Mouse (Mus musculus) limb, embryonic 14.5 days (tissue): ENCODE measurements around the gene Efcab12. TPM values are rescaled to one million over a fixed set of nuclear protein-coding genes. Genes with fewer than 3 reads are reported as not detected.

Experiments
- ATAC-seq: fragments of 200-750 bp; cut with Nextera tagmentation; 2 replicates; pipeline ENCODE4 v1.8.0; 2017; ENCODE audit warnings: low read depth, moderate number of reproducible peaks, moderate TSS enrichment; ENCODE audit not compliant: low FRiP score
- DNase-seq: peaks from one replicate; pipeline ENCODE4 v3.0.0-alpha.2; 2015; ENCODE audit warnings: low spot score
- H3K27ac ChIP-seq: fragments of 300-500 bp; sonication (generic); replicated peaks from 2 replicates; pipeline ENCODE4 v1.5.1; 2014; ENCODE audit warnings: low read depth, mild to moderate bottlenecking, low read length, moderate library complexity, mixed read lengths
- H3K27me3 ChIP-seq: fragments of 300-500 bp; sonication (generic); 2 replicates; pipeline ENCODE4 v1.6.1; 2014; ENCODE audit warnings: low read length, mixed read lengths; ENCODE audit not compliant: control insufficient read depth, insufficient read depth
- H3K36me3 ChIP-seq: fragments of 300-500 bp; sonication (generic); 2 replicates; pipeline ENCODE4 v1.6.1; 2014; ENCODE audit warnings: mild to moderate bottlenecking, low read length, moderate library complexity, mixed read lengths; ENCODE audit not compliant: control insufficient read depth, insufficient read depth
- H3K4me1 ChIP-seq: fragments of 300-500 bp; sonication (generic); 2 replicates; pipeline ENCODE4 v1.6.1; 2014; ENCODE audit warnings: antibody characterized with exemption, low read length, mixed read lengths; ENCODE audit not compliant: control insufficient read depth, insufficient read depth
- H3K4me2 ChIP-seq: fragments of 300-500 bp; sonication (generic); replicated peaks from 2 replicates; pipeline ENCODE4 v1.6.1; 2014; ENCODE audit warnings: low read depth, mild to moderate bottlenecking, low read length, moderate library complexity; ENCODE audit not compliant: severe bottlenecking
- H3K4me3 ChIP-seq: fragments of 300-500 bp; sonication (generic); replicated peaks from 2 replicates; pipeline ENCODE4 v1.5.1; 2014; ENCODE audit warnings: low read length
- H3K9ac ChIP-seq: fragments of 300-500 bp; sonication (generic); 2 replicates; pipeline ENCODE4 v1.6.1; 2014; ENCODE audit warnings: mild to moderate bottlenecking, low read depth, low read length, moderate library complexity; ENCODE audit not compliant: severe bottlenecking
- H3K9me3 ChIP-seq: fragments of 300-500 bp; sonication (generic); 2 replicates; pipeline ENCODE4 v1.6.1; 2016; ENCODE audit warnings: low read length; ENCODE audit not compliant: control insufficient read depth
- POLR2A ChIP-seq: fragments of 200-500 bp; IDR thresholded peaks from 2 replicates; pipeline ENCODE4 v1.8.0; 2012; ENCODE audit warnings: inconsistent platforms, mild to moderate bottlenecking, moderate library complexity, borderline replicate concordance; ENCODE audit not compliant: insufficient read depth, insufficient read length; ENCODE audit errors: extremely low read depth
- WGBS: fragments of 180-500 bp; shearing (Covaris S2); extraction: QIAGEN DNeasy Blood & Tissue Kit; methylation state at CpG from one replicate; pipeline ENCODE4 v1.1.7; 2014; 5-methylcytosine and 5-hydroxymethylcytosine counted together
- polyA plus RNA-seq, 2 experiments: library from polyadenylated mRNA; depleted of rRNA in 1 of 2; stranded (reverse) in 1 of 2; unstranded in 1 of 2; fragments of >200 nt; fragmentation: Nextera tagmentation in 1 of 2; extraction: Ambion mirVana in 1 of 2; gene quantifications; 2 replicates each; pipeline versions ENCODE4 v1.2.1 to v1.2.3; 2012 to 2014

The Efcab12 gene
- polyA plus RNA-seq, 2 experiments: 0.39 to 0.58 TPM

- ATAC-seq (no peak), DNase-seq (no peak)
- TF ChIP-seq POLR2A: no peak
- H3K27me3 ChIP-seq: no peaks in the 10 kb centered on the region
- no peak overlapping the region for H3K4me3 ChIP-seq
- H3K4me1 ChIP-seq: peaks cover 21% of the 10 kb centered on the region
- H3K9me3 ChIP-seq: no peaks in the 10 kb centered on the region
- 76% methylated on average over 6 of the region's 6 CpGs for WGBS
- H3K36me3 ChIP-seq: no peaks in the 10 kb centered on the region
- H3K27ac ChIP-seq: no peak overlapping the region
- no peak overlapping the region for H3K4me2 ChIP-seq
- H3K9ac ChIP-seq: no peak overlapping the region
Measured at GRCm38 (mm10) chr6:115772201-115772600, 66.0 kb downstream of the Efcab12 start.

- Histone ChIP-seq H3K4me1 (peaks cover 8% of the 10 kb centered on the region), H3K9me3 (no peaks in the 10 kb centered on the region), H3K9ac (no peak overlapping the region), H3K27ac (no peak overlapping the region), H3K4me2 (no peak overlapping the region), H3K27me3 (no peaks in the 10 kb centered on the region), H3K36me3 (no peaks in the 10 kb centered on the region), H3K4me3 (no peak overlapping the region)
- ATAC-seq (no peak), DNase-seq (no peak)
- no peak for TF ChIP-seq POLR2A
- 70% methylated on average over 4 of the region's 4 CpGs for WGBS
Measured at GRCm38 (mm10) chr6:115770852-115771251, 67.4 kb downstream of the Efcab12 start.

DNA sequence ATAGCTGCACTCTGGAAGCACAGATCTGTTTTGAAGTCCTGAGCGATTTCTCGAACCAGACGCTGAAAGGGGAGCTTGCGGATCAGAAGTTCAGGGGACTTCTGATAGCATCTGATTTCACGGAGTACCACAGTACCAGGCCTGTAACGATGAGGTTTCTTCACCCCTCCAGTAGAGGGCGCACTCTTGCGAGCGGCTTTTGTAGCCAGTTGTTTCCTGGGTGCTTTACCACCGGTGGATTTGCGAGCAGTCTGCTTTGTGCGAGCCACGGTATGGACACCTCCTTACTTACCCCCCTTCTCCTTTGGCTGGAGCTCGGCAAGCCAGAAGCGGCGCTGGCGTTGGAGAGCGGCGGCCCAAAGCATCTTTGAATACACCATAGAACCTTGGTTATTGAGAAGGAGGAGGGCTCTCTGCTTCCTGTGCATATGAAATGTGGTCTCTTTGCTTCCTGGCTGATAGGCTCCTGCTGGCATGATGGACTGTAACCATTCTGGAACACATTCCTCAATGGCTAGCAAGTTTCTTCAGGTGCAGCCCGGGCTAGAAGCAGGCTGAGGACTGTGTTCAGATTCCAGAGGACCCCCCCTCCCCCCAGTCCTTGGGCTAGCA, 68.0 kb downstream of the Efcab12 start:
- 80% methylated on average over 20 of the region's 20 CpGs for WGBS
- H3K27ac ChIP-seq: no peak overlapping the region
- ATAC-seq (no peak), DNase-seq (no peak)
- H3K4me3 ChIP-seq: no peak overlapping the region
- H3K4me2 ChIP-seq: no peak overlapping the region
- H3K27me3 ChIP-seq: no peaks in the 10 kb centered on the region
- TF ChIP-seq POLR2A: no peak
- H3K4me1 ChIP-seq: peaks cover under 1% of the 10 kb centered on the region; the same call in 1 of the 2 replicates
- no peaks in the 10 kb centered on the region for H3K36me3 ChIP-seq
- no peaks in the 10 kb centered on the region for H3K9me3 ChIP-seq
- H3K9ac ChIP-seq: no peak overlapping the region

DNA sequence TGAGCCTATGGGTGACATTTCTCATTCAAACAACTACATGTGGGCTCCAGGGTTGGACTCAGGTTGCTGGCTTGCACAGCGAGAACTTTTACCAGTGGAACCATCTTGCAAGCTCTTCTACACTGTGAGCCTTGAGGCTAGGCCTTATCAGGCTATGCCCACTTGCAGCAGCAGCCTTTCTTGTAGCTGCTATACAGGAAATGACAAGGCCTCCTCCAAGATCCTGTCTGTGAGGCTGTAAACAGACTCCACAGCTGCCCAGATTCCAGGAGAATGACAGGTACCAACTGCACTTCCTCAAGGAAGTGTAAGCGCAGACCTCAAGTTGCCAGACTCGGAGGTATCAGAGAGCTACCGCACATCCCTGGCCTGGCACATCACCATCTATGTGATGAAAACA, 70.0 kb downstream of the Efcab12 start:
- 84% methylated on average over 4 of the region's 4 CpGs for WGBS
- Histone ChIP-seq H3K4me3 (no peak overlapping the region), H3K36me3 (no peaks in the 10 kb centered on the region), H3K27me3 (no peaks in the 10 kb centered on the region), H3K27ac (no peak overlapping the region), H3K9me3 (no peaks in the 10 kb centered on the region), H3K9ac (no peak overlapping the region), H3K4me1 (peaks cover 16% of the 10 kb centered on the region), H3K4me2 (no peak overlapping the region)
- no peak for TF ChIP-seq POLR2A
- ATAC-seq (no peak), DNase-seq (no peak)

DNA sequence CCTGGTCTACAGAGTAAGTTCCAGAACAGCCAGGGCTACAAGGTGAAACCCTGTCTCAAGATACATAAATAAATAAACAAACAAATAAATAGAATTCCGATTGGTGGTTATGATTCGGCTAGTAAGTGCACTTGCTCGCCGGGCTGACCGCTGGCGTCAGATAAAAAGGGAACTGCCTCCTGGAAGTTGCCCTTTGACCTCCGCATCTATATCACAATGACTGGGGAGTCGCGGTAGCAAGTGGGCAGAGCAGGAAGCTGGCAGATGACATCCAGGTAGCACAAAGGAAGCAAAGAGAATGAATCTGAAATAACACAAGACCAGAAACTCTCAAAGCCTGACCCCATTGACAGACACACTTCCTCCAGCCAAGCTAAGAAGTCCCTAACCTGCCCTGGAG, 70.9 kb downstream of the Efcab12 start:
- no peak overlapping the region for H3K4me2 ChIP-seq
- no peak for TF ChIP-seq POLR2A
- DNase-seq (no peak), ATAC-seq (no peak)
- H3K27ac ChIP-seq: no peak overlapping the region
- H3K9me3 ChIP-seq: no peaks in the 10 kb centered on the region
- H3K36me3 ChIP-seq: no peaks in the 10 kb centered on the region
- H3K4me1 ChIP-seq: peaks cover 21% of the 10 kb centered on the region
- 67% methylated on average over 9 of the region's 9 CpGs for WGBS
- no peak overlapping the region for H3K9ac ChIP-seq
- H3K4me3 ChIP-seq: no peak overlapping the region
- H3K27me3 ChIP-seq: no peaks in the 10 kb centered on the region
